Mouse (Mus musculus): ENCODE results near the gene Thsd7b. TPM values are rescaled to one million over a fixed set of nuclear protein-coding genes. Genes with fewer than 3 reads are reported as not detected.
A peak's percentile ranks its signal among the peaks of the same experiment; 100 is the strongest.

Gene Thsd7b
- polyA plus RNA-seq, 1 experiment from 2014 or later = 32.2 TPM

GRCm38 (mm10) chr1:129798519-129798918 is 525.4 kb downstream of the Thsd7b start:
- no peaks in the 10 kb centered on the region for H3K4me1 ChIP-seq (replicated peaks)
- H3K4me2 ChIP-seq = no peak overlapping the region
- no peaks in the 10 kb centered on the region for H3K27me3 ChIP-seq
- no peaks in the 10 kb centered on the region for H3K9me3 ChIP-seq
- no peak for ATAC-seq (ENCODE audit: low read depth)
- H3K36me3 ChIP-seq = no peaks in the 10 kb centered on the region
- H3K27ac ChIP-seq (replicated peaks) = no peak overlapping the region
- H3K9ac ChIP-seq = no peak overlapping the region
- H3K4me3 ChIP-seq = no peak overlapping the region

GRCm38 (mm10) chr1:129826927-129827326 is 553.8 kb downstream of the Thsd7b start:
- Histone ChIP-seq H3K4me1 (replicated peaks) (no peaks in the 10 kb centered on the region), H3K4me3 (no peak overlapping the region), H3K27me3 (no peaks in the 10 kb centered on the region), H3K9ac (no peak overlapping the region), H3K4me2 (no peak overlapping the region), H3K9me3 (no peaks in the 10 kb centered on the region), H3K36me3 (no peaks in the 10 kb centered on the region), H3K27ac (replicated peaks) (no peak overlapping the region)
- no peak for ATAC-seq (ENCODE audit: low read depth)
- WGBS = 76% methylated on average over 4 of the region's 4 CpGs

- Histone ChIP-seq H3K4me1 (replicated peaks) (0 out of 2 replicates have a peak, but pooled peaks cover 4% of the 10 kb centered on the region), H3K27ac (replicated peaks) (no peak overlapping the region), H3K4me3 (no peak overlapping the region), H3K9me3 (no peaks in the 10 kb centered on the region), H3K4me2 (no peak overlapping the region), H3K36me3 (no peaks in the 10 kb centered on the region), H3K27me3 (no peaks in the 10 kb centered on the region), H3K9ac (no peak overlapping the region)
- ATAC-seq (ENCODE audit: low read depth) = no peak
- WGBS = 68% methylated on average over 2 of the region's 2 CpGs
Measured at GRCm38 (mm10) chr1:129837324-129837723, 564.2 kb downstream of the Thsd7b start.

GRCm38 (mm10) chr1:129837776-129838175 is 564.7 kb downstream of the Thsd7b start:
- no peaks in the 10 kb centered on the region for H3K27me3 ChIP-seq
- H3K4me2 ChIP-seq = no peak overlapping the region
- H3K4me3 ChIP-seq = no peak overlapping the region
- ATAC-seq (ENCODE audit: low read depth) = no peak
- WGBS = 38% methylated on average over 3 of the region's 3 CpGs
- no peaks in the 10 kb centered on the region for H3K9me3 ChIP-seq
- no peaks in the 10 kb centered on the region for H3K36me3 ChIP-seq
- H3K27ac ChIP-seq (replicated peaks) = no peak overlapping the region
- 0 out of 2 replicates have a peak, but pooled peaks cover 4% of the 10 kb centered on the region for H3K4me1 ChIP-seq (replicated peaks)
- no peak overlapping the region for H3K9ac ChIP-seq

DNA sequence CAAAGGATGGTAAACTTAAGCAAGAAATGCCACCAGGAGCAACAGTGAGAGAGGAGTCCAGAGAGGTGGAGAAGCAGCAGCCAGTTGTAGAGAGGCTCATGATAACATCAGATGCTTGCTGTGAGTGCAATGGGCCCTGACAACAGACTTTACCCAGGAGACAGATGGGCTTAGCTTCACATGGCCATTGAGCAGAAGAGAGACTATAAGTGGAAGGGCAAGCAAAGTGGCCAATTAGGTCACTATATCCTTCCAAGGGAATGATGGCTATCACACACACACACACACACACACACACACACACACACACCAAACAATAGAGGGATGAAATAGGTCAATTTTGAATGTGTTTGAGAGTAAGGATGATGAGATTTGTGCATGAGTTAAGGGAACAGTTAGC is 565.4 kb downstream of the Thsd7b start:
- H3K36me3 ChIP-seq = no peaks in the 10 kb centered on the region
- H3K9me3 ChIP-seq = no peaks in the 10 kb centered on the region
- no peak overlapping the region for H3K4me3 ChIP-seq
- 0 out of 2 replicates have a peak, but pooled peaks cover 4% of the 10 kb centered on the region for H3K4me1 ChIP-seq (replicated peaks)
- no peak overlapping the region for H3K4me2 ChIP-seq
- H3K27ac ChIP-seq (replicated peaks) = no peak overlapping the region
- no peak for ATAC-seq (ENCODE audit: low read depth)
- H3K9ac ChIP-seq = no peak overlapping the region
- no peaks in the 10 kb centered on the region for H3K27me3 ChIP-seq

DNA sequence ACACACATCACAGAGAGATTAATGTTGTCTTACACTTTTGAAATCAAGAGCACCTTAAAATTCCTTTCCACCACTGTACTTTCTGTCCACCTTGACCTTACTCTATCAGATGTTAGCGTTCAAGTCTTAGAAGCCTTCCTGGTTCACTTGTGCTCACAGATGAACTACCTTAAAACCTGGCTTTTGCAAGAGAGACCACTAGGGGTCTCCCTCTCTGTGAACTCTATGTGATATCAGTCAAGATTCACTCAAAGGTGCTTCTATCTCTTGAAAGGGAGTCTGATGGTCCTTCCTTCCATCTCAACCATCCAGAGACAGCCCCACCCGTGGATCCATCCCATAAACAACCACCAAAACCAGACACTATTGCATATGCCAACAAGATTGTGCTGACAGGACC is 570.3 kb downstream of the Thsd7b start:
- Histone ChIP-seq H3K36me3 (no peaks in the 10 kb centered on the region), H3K4me2 (no peak overlapping the region), H3K4me3 (no peak overlapping the region), H3K27me3 (no peaks in the 10 kb centered on the region), H3K27ac (replicated peaks) (no peak overlapping the region), H3K9me3 (no peaks in the 10 kb centered on the region), H3K4me1 (replicated peaks) (no peaks in the 10 kb centered on the region), H3K9ac (no peak overlapping the region)
- no peak for ATAC-seq (ENCODE audit: low read depth)
- 60% methylated on average over 2 of the region's 2 CpGs for WGBS

- Histone ChIP-seq H3K4me2 (no peak overlapping the region), H3K4me3 (no peak overlapping the region), H3K27me3 (no peaks in the 10 kb centered on the region), H3K9me3 (no peaks in the 10 kb centered on the region), H3K36me3 (no peaks in the 10 kb centered on the region), H3K4me1 (replicated peaks) (peaks cover 6% of the 10 kb centered on the region), H3K27ac (replicated peaks) (peak overlapping the region; percentile 38; the same call in 1 of the 2 replicates), H3K9ac (no peak overlapping the region)
- peak; percentile 86 for ATAC-seq (ENCODE audit: low read depth)
- 23% methylated on average over 5 of the region's 5 CpGs for WGBS
Measured at GRCm38 (mm10) chr1:129850007-129850564, 577.0 kb downstream of the Thsd7b start.

DNA sequence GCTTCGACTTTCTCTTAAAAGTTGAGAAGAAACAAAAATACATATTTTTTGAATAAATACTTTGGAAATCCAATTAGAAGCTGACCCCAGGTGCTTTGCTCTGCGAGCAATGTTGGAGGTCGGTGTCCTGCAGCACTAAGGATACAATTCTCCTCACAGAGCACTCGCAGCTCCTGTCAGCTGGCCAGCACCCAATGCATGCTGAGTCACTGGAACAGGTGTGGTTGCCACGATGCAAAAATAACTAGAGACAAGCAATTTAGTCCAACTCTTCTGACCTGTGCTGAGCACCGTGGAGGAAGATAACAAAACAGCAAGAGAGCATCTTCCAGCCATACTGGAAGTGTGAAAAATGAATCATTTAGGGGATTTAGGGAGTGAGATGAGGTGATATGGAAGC is 594.6 kb downstream of the Thsd7b start:
- no peak overlapping the region for H3K27ac ChIP-seq (replicated peaks)
- 81% methylated on average over 6 of the region's 6 CpGs for WGBS
- no peaks in the 10 kb centered on the region for H3K27me3 ChIP-seq
- no peak for ATAC-seq (ENCODE audit: low read depth)
- no peaks in the 10 kb centered on the region for H3K36me3 ChIP-seq
- H3K4me1 ChIP-seq (replicated peaks) = no peaks in the 10 kb centered on the region
- no peak overlapping the region for H3K4me3 ChIP-seq
- H3K9ac ChIP-seq = no peak overlapping the region
- H3K9me3 ChIP-seq = no peaks in the 10 kb centered on the region
- H3K4me2 ChIP-seq = no peak overlapping the region

DNA sequence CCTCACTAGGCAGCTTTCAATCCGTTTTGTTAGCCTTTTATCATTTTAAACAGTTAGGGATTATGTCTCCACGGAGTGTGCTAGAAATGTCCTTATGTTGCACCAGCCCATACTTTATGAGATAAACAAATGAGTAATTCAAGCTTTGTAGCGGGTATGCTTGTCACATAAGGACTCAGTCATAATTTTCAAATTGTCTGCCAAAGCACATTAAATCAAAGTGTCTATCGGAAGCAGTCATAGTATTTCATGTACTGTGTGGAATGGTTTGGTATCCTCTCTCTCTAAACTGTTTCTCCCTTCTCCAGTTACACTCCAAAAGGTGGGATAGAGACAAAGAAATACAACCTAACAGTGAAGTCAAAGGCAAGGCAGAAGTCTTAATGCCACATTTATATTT is 601.3 kb downstream of the Thsd7b start:
- no peak overlapping the region for H3K9ac ChIP-seq
- H3K27me3 ChIP-seq = no peaks in the 10 kb centered on the region
- H3K4me1 ChIP-seq (replicated peaks) = no peaks in the 10 kb centered on the region
- ATAC-seq (ENCODE audit: low read depth) = no peak
- no peak overlapping the region for H3K4me2 ChIP-seq
- H3K27ac ChIP-seq (replicated peaks) = no peak overlapping the region
- H3K9me3 ChIP-seq = no peaks in the 10 kb centered on the region
- WGBS = 60% methylated on average over 4 of the region's 4 CpGs
- no peaks in the 10 kb centered on the region for H3K36me3 ChIP-seq
- no peak overlapping the region for H3K4me3 ChIP-seq

DNA sequence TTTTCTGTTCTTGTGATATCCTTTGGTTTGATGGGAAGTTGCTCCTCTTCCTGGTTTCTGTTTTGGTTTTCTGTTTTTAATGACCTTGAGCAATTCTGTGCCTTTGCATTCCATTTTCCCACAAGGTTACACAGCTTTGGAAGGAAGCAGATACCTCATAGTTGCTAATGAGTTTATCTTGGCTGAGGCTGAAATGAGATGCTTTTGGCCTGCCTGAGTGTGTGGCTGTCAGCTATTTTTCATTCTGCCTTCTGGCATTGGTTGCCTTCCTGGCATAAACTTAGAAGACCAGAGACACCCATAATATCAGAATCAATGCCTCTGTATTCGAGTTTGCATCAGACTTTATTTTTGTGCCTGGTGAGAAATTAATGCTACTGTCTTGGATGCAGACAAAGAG is 614.8 kb downstream of the Thsd7b start:
- no peak overlapping the region for H3K9ac ChIP-seq
- no peak overlapping the region for H3K27ac ChIP-seq (replicated peaks)
- WGBS = 63% methylated on average over 1 of the region's 1 CpGs
- no peak overlapping the region for H3K4me2 ChIP-seq
- no peaks in the 10 kb centered on the region for H3K4me1 ChIP-seq (replicated peaks)
- H3K9me3 ChIP-seq = no peaks in the 10 kb centered on the region
- no peaks in the 10 kb centered on the region for H3K36me3 ChIP-seq
- ATAC-seq (ENCODE audit: low read depth) = no peak
- no peaks in the 10 kb centered on the region for H3K27me3 ChIP-seq
- no peak overlapping the region for H3K4me3 ChIP-seq

- H3K4me3 ChIP-seq = no peak overlapping the region
- no peak overlapping the region for H3K9ac ChIP-seq
- no peaks in the 10 kb centered on the region for H3K27me3 ChIP-seq
- 71% methylated on average over 5 of the region's 5 CpGs for WGBS
- H3K27ac ChIP-seq (replicated peaks) = no peak overlapping the region
- no peaks in the 10 kb centered on the region for H3K9me3 ChIP-seq
- no peak overlapping the region for H3K4me2 ChIP-seq
- ATAC-seq (ENCODE audit: low read depth) = no peak
- H3K4me1 ChIP-seq (replicated peaks) = no peaks in the 10 kb centered on the region
- H3K36me3 ChIP-seq = no peaks in the 10 kb centered on the region
Measured at GRCm38 (mm10) chr1:129898121-129898520, 625.0 kb downstream of the Thsd7b start.

DNA sequence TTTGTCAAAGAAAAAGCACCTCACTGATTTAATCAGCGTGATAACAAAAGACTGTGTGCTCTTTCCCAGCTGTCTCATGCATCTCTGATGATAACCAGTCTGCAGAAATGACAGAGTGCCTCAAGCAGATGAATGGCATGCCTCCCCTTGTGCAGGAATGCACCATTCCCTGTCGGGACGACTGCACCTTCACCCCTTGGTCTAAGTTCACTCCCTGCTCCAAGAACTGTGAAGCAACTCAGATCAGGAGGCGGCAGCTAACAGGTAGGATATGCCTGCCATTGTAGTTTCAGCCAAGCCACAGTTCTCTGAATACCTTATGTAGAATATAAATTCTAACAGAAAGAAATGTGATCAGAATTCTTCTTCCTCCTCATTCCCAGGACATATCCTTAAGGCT is 642.4 kb downstream of the Thsd7b start:
- ATAC-seq (ENCODE audit: low read depth) = no peak
- Histone ChIP-seq H3K4me3 (no peak overlapping the region), H3K9ac (no peak overlapping the region), H3K36me3 (no peaks in the 10 kb centered on the region), H3K27me3 (no peaks in the 10 kb centered on the region), H3K4me2 (no peak overlapping the region), H3K9me3 (0 out of 2 replicates have a peak, but pooled peaks cover 3% of the 10 kb centered on the region), H3K27ac (replicated peaks) (no peak overlapping the region), H3K4me1 (replicated peaks) (no peaks in the 10 kb centered on the region)
- 57% methylated on average over 4 of the region's 4 CpGs for WGBS

DNA sequence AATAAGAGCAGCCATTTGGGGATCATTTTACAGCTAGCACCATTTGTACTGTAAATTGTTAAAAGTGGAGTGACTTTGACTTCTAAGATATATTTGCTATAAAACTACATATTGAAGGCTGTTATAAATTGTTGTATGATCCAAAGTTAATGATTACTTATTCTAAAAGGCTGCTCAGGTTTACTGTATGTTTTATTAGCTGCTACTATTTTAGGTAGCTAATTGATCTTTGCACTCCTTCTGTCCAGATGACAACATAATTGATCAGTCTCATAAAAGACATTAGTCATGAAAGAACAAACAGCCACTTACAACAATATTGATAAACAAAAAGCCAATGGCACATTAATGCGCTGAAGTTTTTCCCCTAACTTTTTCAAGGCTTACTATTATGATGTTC is 644.5 kb downstream of the Thsd7b start:
- no peak overlapping the region for H3K4me3 ChIP-seq
- no peak overlapping the region for H3K27ac ChIP-seq (replicated peaks)
- H3K36me3 ChIP-seq = no peaks in the 10 kb centered on the region
- 88% methylated on average over 1 of the region's 1 CpGs for WGBS
- no peaks in the 10 kb centered on the region for H3K27me3 ChIP-seq
- no peak for ATAC-seq (ENCODE audit: low read depth)
- H3K9ac ChIP-seq = no peak overlapping the region
- no peaks in the 10 kb centered on the region for H3K9me3 ChIP-seq
- H3K4me1 ChIP-seq (replicated peaks) = no peaks in the 10 kb centered on the region
- no peak overlapping the region for H3K4me2 ChIP-seq

All from neural tube, embryonic 13.5 days (tissue).